18 mouse cellular contexts compared by ENCODE assay signal in the genomic region with DNA sequence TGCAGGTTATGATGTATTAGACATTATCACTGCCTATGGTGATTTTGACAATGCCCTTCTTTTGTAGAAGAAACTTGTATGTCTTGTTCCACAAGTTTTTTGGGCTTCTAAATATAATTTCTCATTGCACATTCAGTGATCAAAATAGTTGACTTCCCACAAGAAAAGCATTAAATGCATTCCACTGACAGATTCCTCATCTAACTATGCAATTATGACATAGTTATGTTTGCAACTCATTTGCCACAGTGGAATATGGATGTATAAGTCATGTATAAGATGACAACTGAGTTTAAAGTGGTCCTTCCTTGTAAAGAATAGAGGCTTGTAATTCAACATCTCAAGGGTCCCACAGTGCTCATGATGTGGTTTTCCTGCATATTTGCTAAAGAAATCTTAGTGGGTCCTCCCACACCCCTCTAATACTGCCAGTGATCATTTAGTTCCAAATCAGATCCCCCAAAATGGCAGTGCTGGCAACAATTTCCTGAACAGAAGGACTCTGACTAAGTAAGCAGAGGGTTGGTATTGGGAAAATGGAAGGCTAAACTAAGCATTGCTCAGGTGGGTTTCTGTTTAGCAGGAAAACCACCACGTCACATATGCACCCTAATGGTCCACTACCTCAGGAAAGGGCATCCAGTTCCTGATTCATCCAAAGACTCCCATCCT.
"Had no signal": no experiment of that assay in that cellular context is flagged by ENCODE, and none has a peak within 500 bp of the region (broad histone marks: within the 10 kb centered on the region; RNA-seq: fewer than 3 reads in every experiment).

No protein-coding gene starts in this region.

- ATAC-seq: midbrain, embryonic 15.5 days had no signal

- H3K27ac ChIP-seq: left cerebral cortex, adult 2 months; liver, embryonic 13.5 days; midbrain, embryonic 12.5 days; midbrain, embryonic 15.5 days; neural tube, embryonic 12.5 days; neural tube, embryonic 15.5 days; stomach, postnatal 0 days had no signal

- DNase-seq: kidney, adult 18-20 months; kidney, adult 9 months; kidney, postnatal 14 days; kidney, postnatal 4 days; liver, embryonic 13.5 days; lung, adult 2 months; lung, postnatal 14 days; lung, postnatal 4 days; right cerebral cortex, adult 18-20 months; right cerebral cortex, postnatal 14 days; right cerebral cortex, postnatal 4 days; thymus, postnatal 25 days had no signal

- H3K4me3 ChIP-seq: left cerebral cortex, adult 2 months; liver, embryonic 13.5 days; midbrain, embryonic 12.5 days; midbrain, embryonic 15.5 days; neural tube, embryonic 12.5 days; neural tube, embryonic 15.5 days had no signal
